Mouse (Mus musculus) midbrain, embryonic 13.5 days (tissue): ENCODE data around the gene Rflnb. TPM values are rescaled to one million over a fixed set of nuclear protein-coding genes. Genes with fewer than 3 reads are reported as not detected.
"Not testable (repeated sequence)": the region's sequence is repeated elsewhere in the genome, so short reads cannot be mapped to it uniquely, and the experiment has no call there.

ENCODE experiments used
- ATAC-seq: fragments of 200-750 bp; cut with Nextera tagmentation; 2 replicates; pipeline ENCODE4 v1.8.0; 2017; ENCODE audit warnings: mild to moderate bottlenecking, moderate TSS enrichment, moderate library complexity
- H3K27ac ChIP-seq: fragments of 300-500 bp; sonication (generic); 2 replicates; pipeline ENCODE4 v1.5.1; 2015; ENCODE audit warnings: inconsistent platforms, mild to moderate bottlenecking, moderate library complexity
- H3K27me3 ChIP-seq: fragments of 300-500 bp; sonication (generic); 2 replicates; pipeline ENCODE4 v1.6.1; 2015; ENCODE audit warnings: mild to moderate bottlenecking, inconsistent platforms
- H3K36me3 ChIP-seq: fragments of 300-500 bp; sonication (generic); 2 replicates; pipeline ENCODE4 v1.6.1; 2015; ENCODE audit warnings: mild to moderate bottlenecking, inconsistent platforms
- H3K4me1 ChIP-seq: fragments of 300-500 bp; sonication (generic); replicated peaks from 2 replicates; pipeline ENCODE4 v1.6.1; 2015; ENCODE audit warnings: inconsistent platforms
- H3K4me2 ChIP-seq: fragments of 300-500 bp; sonication (generic); replicated peaks from 2 replicates; pipeline ENCODE4 v1.6.1; 2015; ENCODE audit warnings: moderate library complexity, mild to moderate bottlenecking, inconsistent platforms
- H3K4me3 ChIP-seq: fragments of 300-500 bp; sonication (generic); replicated peaks from 2 replicates; pipeline ENCODE4 v1.5.1; 2015; ENCODE audit warnings: mild to moderate bottlenecking, inconsistent platforms
- H3K9ac ChIP-seq: fragments of 300-500 bp; sonication (generic); replicated peaks from 2 replicates; pipeline ENCODE4 v1.6.1; 2015; ENCODE audit warnings: mild to moderate bottlenecking, inconsistent platforms
- H3K9me3 ChIP-seq: fragments of 300-500 bp; sonication (generic); 2 replicates; pipeline ENCODE4 v1.6.1; 2016; ENCODE audit warnings: mild to moderate bottlenecking, inconsistent platforms
- WGBS: fragments of 180-500 bp; shearing (Covaris S2); methylation state at CpG from one replicate; pipeline ENCODE4 v1.1.7; 2015; 5-methylcytosine and 5-hydroxymethylcytosine counted together
- polyA plus RNA-seq: library from polyadenylated mRNA; unstranded; fragments of >200 nt; fragmentation: Nextera tagmentation; extraction: Ambion mirVana; gene quantifications from 2 replicates; pipeline ENCODE4 v1.2.1, GENCODE M21; 2015

The Rflnb gene
- polyA plus RNA-seq, 1 experiment from 2014 or later = 7.2 TPM

DNA sequence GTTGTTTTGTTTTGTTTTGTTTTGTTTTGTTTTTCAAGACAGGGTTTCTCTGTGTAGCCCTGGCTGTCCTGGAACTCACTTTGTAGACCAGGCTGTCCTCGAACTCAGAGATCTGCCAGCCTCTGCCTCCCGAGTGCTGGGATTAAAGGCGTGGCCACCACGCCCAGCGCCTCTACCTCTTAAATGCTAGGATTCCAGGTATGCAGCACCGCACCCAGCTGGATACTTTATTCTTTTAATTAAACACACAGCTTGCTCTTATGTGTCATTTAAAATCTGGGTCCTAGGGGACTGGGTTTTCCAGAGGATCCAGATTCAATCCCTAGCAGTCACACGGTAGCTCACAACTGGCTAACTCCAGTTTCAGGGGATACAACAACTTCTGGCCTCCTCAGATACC is 23.3 kb downstream of the Rflnb start:
- ATAC-seq, H3K4me2 ChIP-seq, H3K27ac ChIP-seq, H3K4me1 ChIP-seq, H3K9me3 ChIP-seq, H3K4me3 ChIP-seq, H3K9ac ChIP-seq, H3K36me3 ChIP-seq: not testable (repeated sequence)
- H3K27me3 ChIP-seq = peaks cover 17% of the 10 kb centered on the region
- WGBS = 97% methylated on average over 7 of the region's 7 CpGs

DNA sequence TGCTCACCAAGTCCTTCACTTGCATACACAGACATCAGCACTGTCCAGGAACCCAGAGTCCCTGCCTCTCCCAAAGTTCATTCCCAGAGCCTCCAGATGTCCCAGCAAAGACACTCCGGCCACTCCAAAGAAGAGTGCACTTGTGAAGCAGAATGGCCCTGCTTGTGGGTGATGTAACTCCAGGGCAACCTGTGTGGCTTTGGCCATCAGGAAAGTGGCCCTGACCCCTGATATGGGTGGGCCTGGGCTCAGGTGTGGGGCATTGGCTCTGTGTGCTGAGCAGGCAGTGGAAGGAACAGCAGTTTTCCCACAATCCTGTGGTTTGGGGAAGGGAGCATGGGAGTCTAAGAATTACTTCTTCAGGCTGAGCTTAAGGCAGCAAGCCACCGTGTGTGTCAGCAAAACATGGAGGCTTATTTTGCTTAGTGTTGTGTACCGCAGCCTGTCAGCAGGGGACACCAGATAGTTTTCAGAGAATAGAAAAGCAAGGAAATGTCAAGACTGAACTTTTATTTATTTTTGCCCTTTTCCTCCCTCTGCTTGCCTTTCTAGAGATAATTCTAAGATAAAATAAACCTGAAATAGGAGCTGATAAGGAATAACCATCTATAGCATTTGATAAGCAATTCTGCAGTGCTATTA is 26.2 kb downstream of the Rflnb start:
- Histone ChIP-seq H3K9ac (no peak overlapping the region), H3K4me1 (peaks cover 8% of the 10 kb centered on the region), H3K4me3 (no peak overlapping the region), H3K27ac (no peak overlapping the region), H3K9me3 (no peaks in the 10 kb centered on the region), H3K4me2 (no peak overlapping the region), H3K36me3 (no peaks in the 10 kb centered on the region), H3K27me3 (peaks cover 20% of the 10 kb centered on the region)
- ATAC-seq = no peak
- WGBS = 59% methylated on average over 3 of the region's 3 CpGs

DNA sequence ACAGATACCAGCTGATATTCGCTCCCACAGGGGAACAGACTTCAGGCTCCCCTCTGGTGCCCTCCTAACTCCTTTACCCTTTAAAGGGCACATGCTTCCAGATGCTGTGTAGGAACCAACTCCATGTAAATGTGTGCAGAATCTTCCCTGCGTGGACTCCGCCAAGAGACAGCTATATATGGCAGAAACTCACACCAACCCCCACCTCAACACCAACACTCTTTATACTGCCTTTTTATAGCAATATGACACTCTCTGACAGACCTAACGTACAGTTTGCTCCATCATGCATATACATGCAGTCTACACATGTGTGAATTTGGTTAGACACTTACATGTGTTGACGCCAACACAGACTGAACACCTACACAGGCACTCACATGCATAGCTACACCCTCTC is 26.9 kb downstream of the Rflnb start:
- Histone ChIP-seq H3K27ac (no peak overlapping the region), H3K9me3 (no peaks in the 10 kb centered on the region), H3K4me3 (no peak overlapping the region), H3K9ac (no peak overlapping the region), H3K36me3 (no peaks in the 10 kb centered on the region), H3K4me2 (no peak overlapping the region), H3K4me1 (peaks cover 8% of the 10 kb centered on the region), H3K27me3 (peaks cover 20% of the 10 kb centered on the region)
- 88% methylated on average over 5 of the region's 5 CpGs for WGBS
- no peak for ATAC-seq

DNA sequence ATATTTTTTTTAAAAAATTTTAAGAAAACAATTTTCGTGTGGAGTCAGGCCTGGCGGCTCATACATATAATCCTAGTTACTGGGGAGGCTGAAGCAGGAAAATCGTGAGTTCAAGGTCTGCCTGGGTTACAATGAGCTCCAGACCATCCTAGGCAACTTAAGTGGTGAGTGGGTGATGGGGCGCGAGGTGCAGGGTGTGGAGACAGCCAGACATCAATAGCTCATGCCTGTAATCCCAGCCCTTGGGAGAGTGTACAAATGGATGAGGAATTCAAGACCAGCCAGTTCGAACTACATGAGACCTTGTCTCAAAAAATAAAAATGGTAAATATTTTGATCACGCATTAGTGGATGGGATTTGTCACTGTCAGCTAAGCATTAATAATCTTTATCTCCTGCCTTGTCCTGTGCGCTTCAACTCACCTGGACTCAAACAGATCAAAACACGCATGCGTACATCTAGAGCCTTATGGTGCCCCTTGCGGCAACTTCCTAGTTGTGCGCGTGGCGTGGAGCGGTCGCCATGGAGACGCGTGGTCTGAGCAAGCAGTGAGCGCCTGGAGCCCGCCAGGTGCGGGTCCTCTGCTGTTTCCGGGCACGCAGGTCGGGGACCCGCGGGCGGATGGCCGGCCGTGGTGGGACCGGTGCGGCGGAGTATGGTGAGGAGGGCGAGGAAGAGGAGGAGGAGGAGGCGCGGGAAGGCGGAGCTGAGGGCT is 28.0 kb downstream of the Rflnb start, which contains the start of gene 1700016K19Rik:
Gene 1700016K19Rik (plus strand): TSS at position 473 of the 716 bp plus-strand sequence.
- peaks cover 20% of the 10 kb centered on the region for H3K27me3 ChIP-seq
- peak within 1 kb of the TSS; percentile 57 for H3K4me3 ChIP-seq
- no peaks in the 10 kb centered on the region for H3K9me3 ChIP-seq
- peak within 1 kb of the TSS; percentile 61 for H3K9ac ChIP-seq
- H3K4me2 ChIP-seq = peak within 1 kb of the TSS; percentile 86
- peak; percentile 91 for ATAC-seq
- H3K27ac ChIP-seq = no peak within 1 kb of the TSS
- H3K36me3 ChIP-seq = no peaks in the 10 kb centered on the region
- H3K4me1 ChIP-seq = peaks cover 8% of the 10 kb centered on the region
- WGBS = 11% methylated on average over 35 of the region's 36 CpGs

- no peak overlapping the region for H3K4me2 ChIP-seq
- no peak for ATAC-seq
- no peak overlapping the region for H3K4me3 ChIP-seq
- no peaks in the 10 kb centered on the region for H3K9me3 ChIP-seq
- H3K36me3 ChIP-seq = no peaks in the 10 kb centered on the region
- H3K27ac ChIP-seq = no peak overlapping the region
- peaks cover 3% of the 10 kb centered on the region for H3K27me3 ChIP-seq
- H3K9ac ChIP-seq = no peak overlapping the region
- H3K4me1 ChIP-seq = peaks cover under 1% of the 10 kb centered on the region
- 42% methylated on average over 9 of the region's 9 CpGs for WGBS
Observed at GRCm38 (mm10) chr11:75994357-75994756, 33.2 kb downstream of the Rflnb start.

GRCm38 (mm10) chr11:75992481-75992880 is 35.1 kb downstream of the Rflnb start:
- WGBS = 91% methylated on average over 8 of the region's 8 CpGs
- no peak overlapping the region for H3K27ac ChIP-seq
- H3K27me3 ChIP-seq = no peaks in the 10 kb centered on the region
- no peaks in the 10 kb centered on the region for H3K36me3 ChIP-seq
- H3K4me2 ChIP-seq = no peak overlapping the region
- no peak overlapping the region for H3K9ac ChIP-seq
- no peaks in the 10 kb centered on the region for H3K9me3 ChIP-seq
- no peak overlapping the region for H3K4me3 ChIP-seq
- ATAC-seq = no peak
- no peaks in the 10 kb centered on the region for H3K4me1 ChIP-seq

- WGBS = 91% methylated on average over 8 of the region's 8 CpGs
- Histone ChIP-seq H3K36me3 (no peaks in the 10 kb centered on the region), H3K4me1 (no peaks in the 10 kb centered on the region), H3K9me3 (no peaks in the 10 kb centered on the region), H3K27me3 (no peaks in the 10 kb centered on the region), H3K4me3 (no peak overlapping the region), H3K9ac (no peak overlapping the region), H3K27ac (no peak overlapping the region), H3K4me2 (no peak overlapping the region)
- no peak for ATAC-seq
Observed at GRCm38 (mm10) chr11:75991911-75992310, 35.7 kb downstream of the Rflnb start.

DNA sequence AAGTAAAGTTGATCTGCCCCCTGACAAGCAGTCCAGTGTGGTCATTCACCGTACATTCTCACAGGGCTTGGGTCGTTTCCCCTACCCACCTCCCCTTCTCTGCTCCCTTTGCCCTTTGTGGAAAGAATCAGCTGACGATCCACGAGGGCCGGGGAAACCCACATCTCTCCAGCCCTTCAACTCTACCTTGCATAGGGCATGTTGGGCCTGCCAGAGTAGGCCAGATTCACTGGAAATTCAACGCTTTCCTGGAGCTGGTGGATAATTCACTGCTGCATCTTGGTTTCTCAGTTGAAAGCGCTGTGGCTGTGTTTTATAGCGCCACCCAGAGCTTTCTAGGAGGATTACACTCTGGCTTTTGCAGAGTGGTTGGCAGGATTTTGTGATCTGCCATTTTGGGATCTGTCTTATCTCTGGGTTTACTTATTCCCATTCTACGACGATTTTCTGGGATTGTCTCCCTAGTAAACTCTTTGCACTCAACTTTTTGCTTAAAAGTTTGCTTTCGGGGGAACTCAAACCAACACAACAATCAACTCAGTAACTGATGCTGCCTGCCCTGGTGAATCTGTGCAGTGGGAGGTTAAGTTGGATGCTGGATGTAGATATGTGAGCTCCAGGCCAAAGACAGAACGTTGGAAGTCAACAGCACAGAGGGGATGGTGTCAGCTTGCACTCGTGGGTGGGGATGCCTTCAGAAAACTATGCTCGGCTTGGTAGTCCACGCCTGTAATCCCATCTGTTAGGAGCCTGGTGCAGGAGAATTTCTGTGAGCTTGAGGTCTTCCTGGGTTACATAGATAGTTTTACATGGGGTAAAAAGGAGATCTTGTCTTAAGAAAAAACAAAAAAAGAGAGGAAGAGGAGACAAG is 36.4 kb downstream of the Rflnb start:
- Histone ChIP-seq H3K4me3 (no peak overlapping the region), H3K9ac (no peak overlapping the region), H3K4me1 (no peaks in the 10 kb centered on the region), H3K27ac (no peak overlapping the region), H3K36me3 (no peaks in the 10 kb centered on the region), H3K9me3 (no peaks in the 10 kb centered on the region), H3K27me3 (no peaks in the 10 kb centered on the region), H3K4me2 (no peak overlapping the region)
- no peak for ATAC-seq
- 84% methylated on average over 15 of the region's 15 CpGs for WGBS

GRCm38 (mm10) chr11:75985948-75986347 is 41.6 kb downstream of the Rflnb start:
- Histone ChIP-seq H3K9me3 (no peaks in the 10 kb centered on the region), H3K4me2 (no peak overlapping the region), H3K9ac (no peak overlapping the region), H3K27me3 (no peaks in the 10 kb centered on the region), H3K36me3 (no peaks in the 10 kb centered on the region), H3K4me1 (no peaks in the 10 kb centered on the region), H3K27ac (no peak overlapping the region), H3K4me3 (no peak overlapping the region)
- WGBS = 81% methylated on average over 7 of the region's 7 CpGs
- no peak for ATAC-seq

GRCm38 (mm10) chr11:75984581-75984980 is 43.0 kb downstream of the Rflnb start:
- no peaks in the 10 kb centered on the region for H3K4me1 ChIP-seq
- no peak overlapping the region for H3K9ac ChIP-seq
- no peak overlapping the region for H3K4me2 ChIP-seq
- H3K36me3 ChIP-seq = no peaks in the 10 kb centered on the region
- H3K4me3 ChIP-seq = no peak overlapping the region
- no peaks in the 10 kb centered on the region for H3K27me3 ChIP-seq
- WGBS = 73% methylated on average over 1 of the region's 1 CpGs
- ATAC-seq = no peak
- H3K9me3 ChIP-seq = no peaks in the 10 kb centered on the region
- H3K27ac ChIP-seq = no peak overlapping the region

- Histone ChIP-seq H3K4me3 (no peak overlapping the region), H3K9ac (no peak overlapping the region), H3K27ac (no peak overlapping the region), H3K4me2 (no peak overlapping the region), H3K36me3 (no peaks in the 10 kb centered on the region), H3K9me3 (no peaks in the 10 kb centered on the region), H3K4me1 (no peaks in the 10 kb centered on the region), H3K27me3 (no peaks in the 10 kb centered on the region)
- ATAC-seq = no peak
- 74% methylated on average over 4 of the region's 4 CpGs for WGBS
Observed at GRCm38 (mm10) chr11:75983194-75983593, 44.4 kb downstream of the Rflnb start.

DNA sequence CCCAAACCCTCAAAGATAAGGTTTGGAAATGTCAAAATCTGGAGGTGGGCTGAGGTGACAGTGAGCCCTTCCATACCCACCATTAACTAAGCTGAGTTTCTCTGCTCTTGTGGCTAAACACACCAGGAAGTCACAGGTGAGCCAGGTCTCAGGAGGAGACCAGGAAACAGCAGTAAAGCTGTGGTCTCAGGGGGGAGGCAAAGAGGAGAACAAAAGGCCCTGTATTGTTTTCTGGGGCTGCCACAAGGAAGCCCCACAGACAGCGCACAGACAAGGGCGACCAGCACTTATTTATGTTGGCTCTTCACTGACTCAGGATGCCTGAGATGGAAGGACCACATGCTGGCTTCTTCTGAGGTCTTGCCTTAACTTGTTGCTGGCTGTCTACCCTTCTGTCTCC is 47.2 kb downstream of the Rflnb start:
- no peaks in the 10 kb centered on the region for H3K9me3 ChIP-seq
- WGBS = 50% methylated on average over 2 of the region's 2 CpGs
- H3K27me3 ChIP-seq = no peaks in the 10 kb centered on the region
- H3K27ac ChIP-seq = no peak overlapping the region
- no peak overlapping the region for H3K4me3 ChIP-seq
- no peak for ATAC-seq
- no peak overlapping the region for H3K4me2 ChIP-seq
- H3K4me1 ChIP-seq = no peaks in the 10 kb centered on the region
- H3K9ac ChIP-seq = no peak overlapping the region
- no peaks in the 10 kb centered on the region for H3K36me3 ChIP-seq
